Mouse (Mus musculus) midbrain, postnatal 0 days (tissue): ENCODE measurements around the gene Dab2. TPM values are rescaled to one million over a fixed set of nuclear protein-coding genes. Genes with fewer than 3 reads are reported as not detected.

Experiments used
- ATAC-seq: fragments of 200-750 bp; cut with Nextera tagmentation; 2 replicates; pipeline ENCODE4 v1.8.0; 2017; ENCODE audit warnings: moderate number of reproducible peaks, mild to moderate bottlenecking, moderate TSS enrichment, moderate library complexity; ENCODE audit not compliant: low FRiP score
- DNase-seq: peaks from one replicate; pipeline ENCODE4 v3.0.0-alpha.2; 2015; ENCODE audit warnings: low spot score
- H3K27ac ChIP-seq: fragments of 300-500 bp; sonication (generic); 2 replicates; pipeline ENCODE4 v1.5.1; 2014; ENCODE audit warnings: low read depth, mild to moderate bottlenecking, low read length, mixed read lengths
- H3K27me3 ChIP-seq: fragments of 300-500 bp; sonication (generic); 2 replicates; pipeline ENCODE4 v1.6.1; 2014; ENCODE audit warnings: low read length, control low read depth, mixed read lengths; ENCODE audit not compliant: insufficient read depth
- H3K36me3 ChIP-seq: fragments of 300-500 bp; sonication (generic); 2 replicates; pipeline ENCODE4 v1.6.1; 2014; ENCODE audit warnings: low read length, control low read depth, mixed read lengths; ENCODE audit not compliant: insufficient read depth
- H3K4me1 ChIP-seq: fragments of 300-500 bp; sonication (generic); 2 replicates; pipeline ENCODE4 v1.6.1; 2014; ENCODE audit warnings: mild to moderate bottlenecking, control low read depth, antibody characterized with exemption, low read length, mixed read lengths; ENCODE audit not compliant: insufficient read depth
- H3K4me2 ChIP-seq: fragments of 300-500 bp; sonication (generic); 2 replicates; pipeline ENCODE4 v1.6.1; 2014; ENCODE audit warnings: low read depth, mild to moderate bottlenecking, low read length, mixed read lengths; ENCODE audit not compliant: poor library complexity, severe bottlenecking
- H3K4me3 ChIP-seq: fragments of 300-500 bp; sonication (generic); 2 replicates; pipeline ENCODE4 v1.5.1; 2014; ENCODE audit warnings: low read depth, mild to moderate bottlenecking, low read length, moderate library complexity
- H3K9ac ChIP-seq: fragments of 300-500 bp; sonication (generic); replicated peaks from 2 replicates; pipeline ENCODE4 v1.6.1; 2014; ENCODE audit warnings: mild to moderate bottlenecking, low read length, moderate library complexity, mixed read lengths; ENCODE audit not compliant: poor library complexity, severe bottlenecking
- H3K9me3 ChIP-seq: fragments of 300-500 bp; sonication (generic); 2 replicates; pipeline ENCODE4 v1.6.1; 2016; ENCODE audit warnings: low read length, control low read depth
- CTCF ChIP-seq: IDR thresholded peaks from 2 replicates; pipeline ENCODE4 v1.5.1; 2016; ENCODE audit warnings: antibody characterized with exemption, mild to moderate bottlenecking
- WGBS: fragments of 180-500 bp; shearing (Covaris S2); extraction: QIAGEN DNeasy Blood & Tissue Kit; methylation state at CpG from one replicate; pipeline ENCODE4 v1.1.7; 2014; 5-methylcytosine and 5-hydroxymethylcytosine counted together
- polyA plus RNA-seq: library from polyadenylated mRNA; unstranded; fragments of >200 nt; fragmentation: Nextera tagmentation; extraction: Ambion mirVana; gene quantifications from 2 replicates; pipeline ENCODE4 v1.2.1, GENCODE M21; 2015
- total RNA-seq: library from RNA; depleted of rRNA; stranded (reverse); fragments of >200 nt; gene quantifications from 2 replicates; pipeline ENCODE4 v1.2.3, GENCODE M21; 2014

Gene Dab2
- total and polyA plus RNA-seq, 2 experiments from 2014 or later: 13.4 to 16.9 TPM

GRCm38 (mm10) chr15:6320501-6320900, 20.9 kb downstream of the Dab2 start:
- H3K4me1 ChIP-seq: no peaks in the 10 kb centered on the region
- DNase-seq (no peak), ATAC-seq (no peak)
- H3K9ac ChIP-seq: no peak overlapping the region
- no peak for TF ChIP-seq CTCF
- no peaks in the 10 kb centered on the region for H3K9me3 ChIP-seq
- no peak overlapping the region for H3K4me3 ChIP-seq
- no peaks in the 10 kb centered on the region for H3K27me3 ChIP-seq
- H3K4me2 ChIP-seq: no peak overlapping the region
- WGBS: 56% methylated on average over 5 of the region's 5 CpGs
- no peak overlapping the region for H3K27ac ChIP-seq
- H3K36me3 ChIP-seq: no peaks in the 10 kb centered on the region

DNA sequence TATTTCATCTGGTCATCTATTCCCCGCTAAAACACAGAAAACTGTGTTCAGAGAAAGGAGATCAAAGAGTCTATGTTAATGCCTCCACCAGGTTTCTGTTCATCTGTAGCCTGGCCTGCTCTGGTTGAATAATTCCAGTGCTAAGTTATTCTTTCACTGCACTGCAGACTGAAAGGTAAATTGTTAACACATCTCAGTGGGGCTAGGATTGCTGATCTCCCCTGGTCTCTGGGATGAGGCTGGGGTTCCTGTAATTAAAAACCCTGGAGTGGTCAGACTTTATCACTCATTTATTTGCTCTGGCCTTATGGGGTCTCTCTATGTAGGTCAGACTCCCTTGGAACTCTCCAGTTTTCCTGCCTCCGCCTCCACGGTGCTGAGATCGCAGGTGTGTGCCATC, 21.7 kb downstream of the Dab2 start:
- no peak overlapping the region for H3K27ac ChIP-seq
- H3K9ac ChIP-seq: no peak overlapping the region
- H3K27me3 ChIP-seq: no peaks in the 10 kb centered on the region
- no peak overlapping the region for H3K4me3 ChIP-seq
- no peak overlapping the region for H3K4me2 ChIP-seq
- H3K4me1 ChIP-seq: no peaks in the 10 kb centered on the region
- no peak for DNase-seq
- H3K36me3 ChIP-seq: no peaks in the 10 kb centered on the region
- WGBS: 86% methylated on average over 4 of the region's 4 CpGs
- no peak for TF ChIP-seq CTCF
- no peaks in the 10 kb centered on the region for H3K9me3 ChIP-seq
- no peak for ATAC-seq

DNA sequence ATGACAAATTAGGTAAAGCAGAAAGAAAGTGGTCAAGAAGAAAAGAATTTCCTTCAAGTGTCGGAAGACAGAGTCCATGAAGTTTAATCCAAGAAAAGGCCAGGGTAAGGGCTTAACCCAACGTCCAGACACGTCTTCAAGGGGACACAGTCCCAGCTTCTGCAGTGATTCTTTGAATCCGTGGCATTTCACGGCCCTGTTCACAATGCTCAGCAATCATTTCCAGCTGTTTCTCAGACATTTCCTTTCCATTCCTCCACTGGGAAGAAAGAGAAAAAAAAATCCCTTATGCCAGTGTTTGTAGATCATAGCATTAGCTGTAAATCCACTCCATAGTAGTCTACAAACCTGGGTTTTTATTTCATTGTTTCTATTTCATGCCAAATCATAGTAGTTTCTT, 22.7 kb downstream of the Dab2 start:
- H3K36me3 ChIP-seq: no peaks in the 10 kb centered on the region
- ATAC-seq: no peak
- H3K4me1 ChIP-seq: no peaks in the 10 kb centered on the region
- H3K9me3 ChIP-seq: no peaks in the 10 kb centered on the region
- WGBS: 50% methylated on average over 5 of the region's 5 CpGs
- H3K4me2 ChIP-seq: no peak overlapping the region
- no peak overlapping the region for H3K27ac ChIP-seq
- H3K9ac ChIP-seq: no peak overlapping the region
- no peaks in the 10 kb centered on the region for H3K27me3 ChIP-seq
- no peak for DNase-seq
- TF ChIP-seq CTCF: no peak
- no peak overlapping the region for H3K4me3 ChIP-seq

DNA sequence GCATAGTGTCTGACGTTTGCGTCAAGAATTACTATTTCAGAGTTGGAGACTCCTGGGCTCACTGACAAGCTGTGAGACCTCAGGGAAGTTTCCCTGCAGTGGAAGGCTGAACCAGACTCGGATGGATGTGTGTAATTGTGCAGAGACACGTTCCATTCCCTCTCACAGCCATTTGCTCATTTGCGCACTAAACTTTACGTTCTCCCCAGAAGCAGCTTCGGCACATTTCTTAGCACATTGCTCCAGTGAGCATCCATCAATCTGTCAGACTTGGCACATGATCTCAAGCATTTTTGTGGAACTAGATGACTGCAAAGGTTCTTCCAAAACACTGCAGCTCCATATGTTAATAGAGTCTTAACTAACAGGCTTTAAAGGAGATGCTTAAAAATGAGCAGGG, 24.0 kb downstream of the Dab2 start:
- no peaks in the 10 kb centered on the region for H3K4me1 ChIP-seq
- no peak for TF ChIP-seq CTCF
- 78% methylated on average over 7 of the region's 7 CpGs for WGBS
- no peaks in the 10 kb centered on the region for H3K27me3 ChIP-seq
- no peak overlapping the region for H3K4me2 ChIP-seq
- H3K9ac ChIP-seq: no peak overlapping the region
- H3K36me3 ChIP-seq: no peaks in the 10 kb centered on the region
- H3K27ac ChIP-seq: no peak overlapping the region
- no peak overlapping the region for H3K4me3 ChIP-seq
- peak; percentile 10 for DNase-seq
- no peaks in the 10 kb centered on the region for H3K9me3 ChIP-seq
- ATAC-seq: no peak

DNA sequence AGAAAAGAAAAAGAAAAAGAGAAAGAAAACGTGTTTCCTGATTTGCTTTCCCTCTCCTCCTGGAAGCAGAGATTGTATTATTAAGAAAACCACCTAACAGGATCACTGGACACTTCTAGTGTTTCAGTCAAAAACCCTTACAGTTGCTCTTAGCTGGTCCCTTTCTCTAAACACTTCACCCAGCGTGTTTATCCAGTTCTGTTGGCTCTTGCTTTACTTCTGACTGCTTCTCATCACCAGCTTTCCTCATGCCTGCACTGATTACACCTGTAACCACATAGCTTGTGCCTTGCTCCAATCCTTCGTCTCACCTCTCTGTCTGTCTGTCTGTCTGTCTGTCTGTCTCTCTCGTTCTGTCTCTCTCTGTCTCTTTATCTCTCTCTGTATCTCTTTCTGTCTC, 25.9 kb downstream of the Dab2 start:
- H3K4me2 ChIP-seq: no peak overlapping the region
- 77% methylated on average over 4 of the region's 4 CpGs for WGBS

DNA sequence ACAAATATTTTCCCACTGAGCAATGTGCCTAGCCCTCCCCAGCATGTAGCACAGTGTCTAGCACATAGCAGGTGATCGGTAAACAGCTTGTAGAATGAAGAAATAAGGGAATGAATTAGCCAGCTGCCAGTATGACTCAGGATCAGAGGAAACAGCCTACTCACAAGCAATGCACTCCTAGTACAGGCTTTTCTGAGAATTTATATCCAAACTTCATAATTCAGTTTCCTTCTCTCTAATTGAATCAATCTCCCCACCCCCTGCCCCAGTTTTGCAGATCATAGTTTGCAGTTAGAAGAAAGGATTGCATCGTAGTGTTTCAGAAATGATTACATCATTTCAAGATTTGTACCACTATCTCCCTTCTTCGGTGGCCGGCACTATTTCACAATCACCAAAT, 26.4 kb downstream of the Dab2 start:
- no peak for DNase-seq
- TF ChIP-seq CTCF: no peak
- ATAC-seq: no peak

More for the DNA sequence above, 25.9 kb downstream of the Dab2 start:
- Histone ChIP-seq H3K27ac (no peak overlapping the region), H3K27me3 (no peaks in the 10 kb centered on the region), H3K9ac (no peak overlapping the region), H3K4me1 (no peaks in the 10 kb centered on the region), H3K36me3 (no peaks in the 10 kb centered on the region), H3K4me3 (no peak overlapping the region), H3K9me3 (no peaks in the 10 kb centered on the region)
- ATAC-seq (no peak), DNase-seq (no peak)
- no peak for TF ChIP-seq CTCF

More for the DNA sequence above, 26.4 kb downstream of the Dab2 start:
- Histone ChIP-seq H3K27me3 (no peaks in the 10 kb centered on the region), H3K9ac (no peak overlapping the region), H3K4me1 (no peaks in the 10 kb centered on the region), H3K4me3 (no peak overlapping the region), H3K36me3 (no peaks in the 10 kb centered on the region), H3K27ac (no peak overlapping the region), H3K4me2 (no peak overlapping the region), H3K9me3 (no peaks in the 10 kb centered on the region)
- 80% methylated on average over 4 of the region's 4 CpGs for WGBS
